Mouse (Mus musculus) testis, adult 2 months (tissue): ENCODE measurements around the gene Fhdc1. TPM values are rescaled to one million over a fixed set of nuclear protein-coding genes. Genes with fewer than 3 reads are reported as not detected.

Source experiments
- H3K27ac ChIP-seq: fragments of 200-500 bp; 2 replicates; pipeline ENCODE4 v1.5.1; 2012; ENCODE audit warnings: low read depth, low read length; ENCODE audit not compliant: control insufficient read depth, insufficient read depth
- H3K27me3 ChIP-seq: fragments of 200-500 bp; 2 replicates; pipeline ENCODE4 v1.6.1; 2012; ENCODE audit warnings: mild to moderate bottlenecking, low read length, moderate library complexity; ENCODE audit not compliant: control insufficient read depth, insufficient read depth
- H3K36me3 ChIP-seq: fragments of 200-500 bp; 2 replicates; pipeline ENCODE4 v1.6.1; 2012; ENCODE audit warnings: mild to moderate bottlenecking, low read length; ENCODE audit not compliant: control insufficient read depth, insufficient read depth
- H3K4me1 ChIP-seq: fragments of 200-500 bp; 2 replicates; pipeline ENCODE4 v1.6.1; 2012; ENCODE audit warnings: low read length; ENCODE audit not compliant: control insufficient read depth, insufficient read depth
- H3K4me3 ChIP-seq: fragments of 200-500 bp; 2 replicates; pipeline ENCODE4 v1.5.1; 2012; ENCODE audit warnings: low read depth, mild to moderate bottlenecking, low read length, moderate library complexity, mixed read lengths; ENCODE audit not compliant: control insufficient read depth
- CTCF ChIP-seq: fragments of 200-500 bp; IDR thresholded peaks from 2 replicates; pipeline ENCODE4 v1.5.1; 2012; ENCODE audit warnings: low read depth, mild to moderate bottlenecking, inconsistent platforms, low read length, moderate library complexity; ENCODE audit not compliant: control insufficient read depth, insufficient read depth, insufficient replicate concordance
- POLR2A ChIP-seq: fragments of 200-500 bp; IDR thresholded peaks from 2 replicates; pipeline ENCODE4 v1.6.1; 2012; ENCODE audit warnings: low read depth, mild to moderate bottlenecking, inconsistent platforms, low read length, moderate library complexity; ENCODE audit not compliant: control insufficient read depth
- polyA plus RNA-seq: library from polyadenylated mRNA; depleted of rRNA; stranded (reverse); fragments of >200 nt; gene quantifications from 2 replicates; pipeline ENCODE4 v1.2.3, GENCODE M21; 2012; rRNA removed

The Fhdc1 gene
- polyA plus RNA-seq, 1 experiment = 24.7 TPM

- Histone ChIP-seq H3K27ac (no peak overlapping the region), H3K4me3 (no peak overlapping the region), H3K4me1 (no peaks in the 10 kb centered on the region), H3K36me3 (no peaks in the 10 kb centered on the region), H3K27me3 (no peaks in the 10 kb centered on the region)
- TF ChIP-seq POLR2A (no peak), CTCF (no peak)
These were observed 85.3 kb downstream of the Fhdc1 start for GRCm38 (mm10) chr3:84394841-84395447.

Other genes with a start within 250 kb of the Fhdc1 start
- 0.53 and 2.4 TPM in 2 replicates for gene Trim2, start 173.6 kb downstream of the Fhdc1 start, polyA plus RNA-seq
- 2.6 and 2.9 TPM in 2 replicates for gene Arfip1, start 102.2 kb upstream of the Fhdc1 start, polyA plus RNA-seq
- 0.02 and 0.04 TPM in 2 replicates for gene Tigd4, start 113.1 kb upstream of the Fhdc1 start, polyA plus RNA-seq
- gene Tmem154, start 185.8 kb upstream of the Fhdc1 start, polyA plus RNA-seq = 0.02 and 0.05 TPM in 2 replicates